Mouse (Mus musculus): ENCODE results near the gene Enpp6. TPM values are rescaled to one million over a fixed set of nuclear protein-coding genes. Genes with fewer than 3 reads are reported as not detected.

Enpp6 gene
- polyA plus RNA-seq, 1 experiment from 2014 or later: 3.1 TPM

GRCm38 (mm10) chr8:47090021-47090420, 103.3 kb downstream of the Enpp6 start:
- no peaks in the 10 kb centered on the region for H3K27me3 ChIP-seq (replicated peaks; ENCODE audit: control insufficient read depth, insufficient read depth, low read length)
- no peak overlapping the region for H3K4me2 ChIP-seq (ENCODE audit: low read depth, low read length)
- no peaks in the 10 kb centered on the region for H3K36me3 ChIP-seq (ENCODE audit: control insufficient read depth, insufficient read depth, low read length)
- no peaks in the 10 kb centered on the region for H3K4me1 ChIP-seq (ENCODE audit: control insufficient read depth, insufficient read depth, low read length)
- DNase-seq (ENCODE audit: low spot score) (no peak), ATAC-seq (ENCODE audit: low read depth) (no peak)
- H3K9ac ChIP-seq (ENCODE audit: low read depth, low read length): no peak overlapping the region
- H3K4me3 ChIP-seq (ENCODE audit: low read depth, low read length): no peak overlapping the region
- H3K27ac ChIP-seq (replicated peaks; ENCODE audit: low read depth, low read length): no peak overlapping the region
- no peaks in the 10 kb centered on the region for H3K9me3 ChIP-seq (ENCODE audit: control insufficient read depth, low read length)
- WGBS: 75% methylated on average over 8 of the region's 8 CpGs

- Histone ChIP-seq H3K4me2 (ENCODE audit: low read depth, low read length) (no peak overlapping the region), H3K27ac (replicated peaks; ENCODE audit: low read depth, low read length) (no peak overlapping the region), H3K9me3 (ENCODE audit: control insufficient read depth, low read length) (no peaks in the 10 kb centered on the region), H3K4me1 (ENCODE audit: control insufficient read depth, insufficient read depth, low read length) (no peaks in the 10 kb centered on the region), H3K4me3 (ENCODE audit: low read depth, low read length) (no peak overlapping the region), H3K27me3 (replicated peaks; ENCODE audit: control insufficient read depth, insufficient read depth, low read length) (no peaks in the 10 kb centered on the region), H3K9ac (ENCODE audit: low read depth, low read length) (no peak overlapping the region), H3K36me3 (ENCODE audit: control insufficient read depth, insufficient read depth, low read length) (no peaks in the 10 kb centered on the region)
- 66% methylated on average over 2 of the region's 2 CpGs for WGBS
- DNase-seq (ENCODE audit: low spot score) (no peak), ATAC-seq (ENCODE audit: low read depth) (no peak)
Measured at GRCm38 (mm10) chr8:47105617-47106016, 118.9 kb downstream of the Enpp6 start.

GRCm38 (mm10) chr8:47114133-47114796, 127.6 kb downstream of the Enpp6 start:
- Histone ChIP-seq H3K27ac (replicated peaks; ENCODE audit: low read depth, low read length) (no peak overlapping the region; the same call in 1 of the 2 replicates), H3K36me3 (ENCODE audit: control insufficient read depth, insufficient read depth, low read length) (no peaks in the 10 kb centered on the region), H3K4me3 (ENCODE audit: low read depth, low read length) (no peak overlapping the region), H3K9me3 (ENCODE audit: control insufficient read depth, low read length) (peaks cover 7% of the 10 kb centered on the region; the same call in 1 of the 2 replicates), H3K27me3 (replicated peaks; ENCODE audit: control insufficient read depth, insufficient read depth, low read length) (no peaks in the 10 kb centered on the region), H3K9ac (ENCODE audit: low read depth, low read length) (no peak overlapping the region), H3K4me1 (ENCODE audit: control insufficient read depth, insufficient read depth, low read length) (no peaks in the 10 kb centered on the region), H3K4me2 (ENCODE audit: low read depth, low read length) (peak overlapping the region; percentile 20; the same call in 1 of the 2 replicates)
- no peak for ATAC-seq (ENCODE audit: low read depth)
- WGBS: 62% methylated on average over 17 of the region's 17 CpGs
- peak; percentile 57 for DNase-seq (ENCODE audit: low spot score)

- H3K27ac ChIP-seq (replicated peaks; ENCODE audit: low read depth, low read length): no peak overlapping the region
- peaks cover under 1% of the 10 kb centered on the region; the same call in 1 of the 2 replicates for H3K9me3 ChIP-seq (ENCODE audit: control insufficient read depth, low read length)
- H3K36me3 ChIP-seq (ENCODE audit: control insufficient read depth, insufficient read depth, low read length): no peaks in the 10 kb centered on the region
- no peak overlapping the region for H3K4me2 ChIP-seq (ENCODE audit: low read depth, low read length)
- H3K27me3 ChIP-seq (replicated peaks; ENCODE audit: control insufficient read depth, insufficient read depth, low read length): no peaks in the 10 kb centered on the region
- DNase-seq (ENCODE audit: low spot score) (peak; percentile 26), ATAC-seq (ENCODE audit: low read depth) (no peak)
- no peak overlapping the region for H3K4me3 ChIP-seq (ENCODE audit: low read depth, low read length)
- no peaks in the 10 kb centered on the region for H3K4me1 ChIP-seq (ENCODE audit: control insufficient read depth, insufficient read depth, low read length)
- H3K9ac ChIP-seq (ENCODE audit: low read depth, low read length): no peak overlapping the region
- WGBS: 53% methylated on average over 4 of the region's 4 CpGs
Measured at GRCm38 (mm10) chr8:47117336-47117735, 130.6 kb downstream of the Enpp6 start.

- no peaks in the 10 kb centered on the region for H3K36me3 ChIP-seq (ENCODE audit: control insufficient read depth, insufficient read depth, low read length)
- ATAC-seq (ENCODE audit: low read depth): no peak
- no peak overlapping the region for H3K4me2 ChIP-seq (ENCODE audit: low read depth, low read length)
- no peak for DNase-seq (ENCODE audit: low spot score)
- H3K4me3 ChIP-seq (ENCODE audit: low read depth, low read length): no peak overlapping the region
- no peaks in the 10 kb centered on the region for H3K27me3 ChIP-seq (replicated peaks; ENCODE audit: control insufficient read depth, insufficient read depth, low read length)
- H3K9me3 ChIP-seq (ENCODE audit: control insufficient read depth, low read length): no peaks in the 10 kb centered on the region
- H3K9ac ChIP-seq (ENCODE audit: low read depth, low read length): no peak overlapping the region
- H3K27ac ChIP-seq (replicated peaks; ENCODE audit: low read depth, low read length): no peak overlapping the region
- H3K4me1 ChIP-seq (ENCODE audit: control insufficient read depth, insufficient read depth, low read length): no peaks in the 10 kb centered on the region
- 71% methylated on average over 1 of the region's 1 CpGs for WGBS
Measured at GRCm38 (mm10) chr8:47119895-47120294, 133.2 kb downstream of the Enpp6 start.

- H3K9ac ChIP-seq (ENCODE audit: low read depth, low read length): no peak overlapping the region
- ATAC-seq (ENCODE audit: low read depth) (no peak), DNase-seq (ENCODE audit: low spot score) (no peak)
- H3K27me3 ChIP-seq (replicated peaks; ENCODE audit: control insufficient read depth, insufficient read depth, low read length): no peaks in the 10 kb centered on the region
- H3K9me3 ChIP-seq (ENCODE audit: control insufficient read depth, low read length): no peaks in the 10 kb centered on the region
- 88% methylated on average over 1 of the region's 1 CpGs for WGBS
- H3K4me2 ChIP-seq (ENCODE audit: low read depth, low read length): no peak overlapping the region
- no peak overlapping the region for H3K4me3 ChIP-seq (ENCODE audit: low read depth, low read length)
- no peaks in the 10 kb centered on the region for H3K4me1 ChIP-seq (ENCODE audit: control insufficient read depth, insufficient read depth, low read length)
- no peak overlapping the region for H3K27ac ChIP-seq (replicated peaks; ENCODE audit: low read depth, low read length)
- no peaks in the 10 kb centered on the region for H3K36me3 ChIP-seq (ENCODE audit: control insufficient read depth, insufficient read depth, low read length)
Measured at GRCm38 (mm10) chr8:47128859-47129258, 142.2 kb downstream of the Enpp6 start.

- DNase-seq (ENCODE audit: low spot score) (no peak), ATAC-seq (ENCODE audit: low read depth) (no peak)
- H3K9ac ChIP-seq (ENCODE audit: low read depth, low read length): no peak overlapping the region
- peaks cover 8% of the 10 kb centered on the region for H3K4me1 ChIP-seq (ENCODE audit: control insufficient read depth, insufficient read depth, low read length)
- no peaks in the 10 kb centered on the region for H3K27me3 ChIP-seq (replicated peaks; ENCODE audit: control insufficient read depth, insufficient read depth, low read length)
- H3K9me3 ChIP-seq (ENCODE audit: control insufficient read depth, low read length): no peaks in the 10 kb centered on the region
- no peaks in the 10 kb centered on the region for H3K36me3 ChIP-seq (ENCODE audit: control insufficient read depth, insufficient read depth, low read length)
- no peak overlapping the region for H3K27ac ChIP-seq (replicated peaks; ENCODE audit: low read depth, low read length)
- 89% methylated on average over 3 of the region's 3 CpGs for WGBS
- H3K4me2 ChIP-seq (ENCODE audit: low read depth, low read length): no peak overlapping the region
- no peak overlapping the region for H3K4me3 ChIP-seq (ENCODE audit: low read depth, low read length)
Measured at GRCm38 (mm10) chr8:47133381-47133780, 146.7 kb downstream of the Enpp6 start.

- DNase-seq (ENCODE audit: low spot score): peak; percentile 45
- H3K4me3 ChIP-seq (ENCODE audit: low read depth, low read length): peak overlapping the region; percentile 28; the same call in 1 of the 2 replicates
- H3K9me3 ChIP-seq (ENCODE audit: control insufficient read depth, low read length): no peaks in the 10 kb centered on the region
- H3K27ac ChIP-seq (replicated peaks; ENCODE audit: low read depth, low read length): no peak overlapping the region
- no peaks in the 10 kb centered on the region for H3K36me3 ChIP-seq (ENCODE audit: control insufficient read depth, insufficient read depth, low read length)
- H3K4me1 ChIP-seq (ENCODE audit: control insufficient read depth, insufficient read depth, low read length): peaks cover 8% of the 10 kb centered on the region
- no peak for ATAC-seq (ENCODE audit: low read depth)
- H3K9ac ChIP-seq (ENCODE audit: low read depth, low read length): peak overlapping the region; percentile 34; the same call in 1 of the 2 replicates
- no peaks in the 10 kb centered on the region for H3K27me3 ChIP-seq (replicated peaks; ENCODE audit: control insufficient read depth, insufficient read depth, low read length)
- H3K4me2 ChIP-seq (ENCODE audit: low read depth, low read length): peak overlapping the region; percentile 59
- WGBS: 14% methylated on average over 11 of the region's 11 CpGs
Measured at GRCm38 (mm10) chr8:47134736-47135135, 148.0 kb downstream of the Enpp6 start.

GRCm38 (mm10) chr8:47135586-47135985, 148.9 kb downstream of the Enpp6 start:
- H3K4me2 ChIP-seq (ENCODE audit: low read depth, low read length): peak overlapping the region; percentile 59
- no peaks in the 10 kb centered on the region for H3K9me3 ChIP-seq (ENCODE audit: control insufficient read depth, low read length)
- no peaks in the 10 kb centered on the region for H3K27me3 ChIP-seq (replicated peaks; ENCODE audit: control insufficient read depth, insufficient read depth, low read length)
- DNase-seq (ENCODE audit: low spot score) (peak; percentile 77), ATAC-seq (ENCODE audit: low read depth) (peak; percentile 65; the same call in 1 of the 2 replicates)
- peak overlapping the region; percentile 28 for H3K4me3 ChIP-seq (ENCODE audit: low read depth, low read length)
- 2% methylated on average over 9 of the region's 9 CpGs for WGBS
- H3K9ac ChIP-seq (ENCODE audit: low read depth, low read length): 0 out of 2 replicates have a peak overlapping the region, but pooled peaks have one; percentile 20
- no peak overlapping the region for H3K27ac ChIP-seq (replicated peaks; ENCODE audit: low read depth, low read length)
- no peaks in the 10 kb centered on the region for H3K36me3 ChIP-seq (ENCODE audit: control insufficient read depth, insufficient read depth, low read length)
- peaks cover 8% of the 10 kb centered on the region for H3K4me1 ChIP-seq (ENCODE audit: control insufficient read depth, insufficient read depth, low read length)
